Comparison of ENCODE assay signal across 10 mouse cellular contexts in genomic region chr12:111406622-111407021, GRCm38 (mm10). TPM values are rescaled to one million over a fixed set of nuclear protein-coding genes. Genes with fewer than 3 reads are reported as not detected.
A peak's percentile ranks its signal among the peaks of the same experiment; 100 is the strongest.
DNase-seq lines count a peak whose midpoint lies in the region; ATAC-seq and TF ChIP-seq lines count a peak whose summit lies in the region.
"Had no signal": no experiment of that assay in that cellular context is flagged by ENCODE, and none has a peak within 500 bp of the region (broad histone marks: within the 10 kb centered on the region; RNA-seq: fewer than 3 reads in every experiment).

TSS of gene Lbhd2 (plus strand) at chr12:111406809.

- TF ChIP-seq CTCF in olfactory bulb, adult 2 months (IDR thresholded peaks at IDR 0.05; ENCODE audit: insufficient read depth, low read depth, low read length) = no peak

- H3K4me2 ChIP-seq in intestine, embryonic 16.5 days (ENCODE audit: low read depth, low read length) = peak within 1 kb of the TSS; percentile 36

- no peak for ATAC-seq in megakaryocyte, adult 5-6 weeks (ENCODE audit: poor library complexity, severe bottlenecking)
- 0 out of 2 replicates have a peak, but pooled peaks have one; percentile 40 for ATAC-seq in intestine, embryonic 16.5 days

- no peaks in the 10 kb centered on the region for H3K9me3 ChIP-seq in megakaryocyte, embryonic 14.5 days
- H3K9me3 ChIP-seq in intestine, embryonic 16.5 days (ENCODE audit: control insufficient read depth, low read length) = no peaks in the 10 kb centered on the region

- TF ChIP-seq POLR2A in olfactory bulb, adult 2 months (IDR thresholded peaks at IDR 0.05; ENCODE audit: insufficient read depth, low read depth, low read length) = no peak

- H3K9ac ChIP-seq in intestine, embryonic 16.5 days (ENCODE audit: low read depth, low read length) = 0 out of 2 replicates have a peak within 1 kb of the TSS, but pooled peaks have one; percentile 44

- peak in 1 of 2 experiments; percentile 47 for DNase-seq in frontal cortex, adult 2 months (ENCODE audit: extremely low spot score in 1 of 2, low spot score in 1 of 2)
- DNase-seq in frontal cortex, postnatal 10 days (ENCODE audit: low spot score in 2 of 2) = no peak
- no peak for DNase-seq in layer of hippocampus, adult 9-10 months (ENCODE audit: low spot score)
- no peak for DNase-seq in embryo, embryonic 10.5 days (ENCODE audit: low spot score)
- DNase-seq: lung, postnatal 14 days had no signal

- under 1% methylated on average over 23 of the region's 24 CpGs for WGBS in intestine, embryonic 16.5 days
- WGBS in olfactory bulb, adult 2 months = 5% methylated on average over 24 of the region's 24 CpGs

- peaks cover 43% of the 10 kb centered on the region for H3K4me1 ChIP-seq in megakaryocyte, embryonic 14.5 days
- peaks cover 9% of the 10 kb centered on the region; the same call in 1 of the 2 replicates for H3K4me1 ChIP-seq in intestine, embryonic 16.5 days (ENCODE audit: control insufficient read depth, insufficient read depth, low read length)
- H3K4me1 ChIP-seq in olfactory bulb, adult 2 months (ENCODE audit: control insufficient read depth, insufficient read depth, low read length) = peaks cover 32% of the 10 kb centered on the region

- no peak within 1 kb of the TSS for H3K27ac ChIP-seq in intestine, embryonic 16.5 days (ENCODE audit: low read length)
- no peak within 1 kb of the TSS for H3K27ac ChIP-seq in olfactory bulb, adult 2 months (ENCODE audit: insufficient read depth, low read depth, low read length)

- H3K27me3 ChIP-seq in megakaryocyte, embryonic 14.5 days (replicated peaks) = peaks cover 85% of the 10 kb centered on the region
- peaks cover 26% of the 10 kb centered on the region for H3K27me3 ChIP-seq in intestine, embryonic 16.5 days (replicated peaks; ENCODE audit: control insufficient read depth, insufficient read depth, low read length)

- H3K4me3 ChIP-seq in megakaryocyte, embryonic 14.5 days (replicated peaks) = peak within 1 kb of the TSS; percentile 46
- H3K4me3 ChIP-seq in intestine, embryonic 16.5 days (ENCODE audit: low read length) = peak within 1 kb of the TSS; percentile 23
- H3K4me3 ChIP-seq in olfactory bulb, adult 2 months (ENCODE audit: insufficient read depth, low read depth, low read length) = peak within 1 kb of the TSS; percentile 7; the same call in 1 of the 2 replicates

- no peaks in the 10 kb centered on the region for H3K36me3 ChIP-seq in megakaryocyte, embryonic 14.5 days (replicated peaks; ENCODE audit: low read length)
- H3K36me3 ChIP-seq in intestine, embryonic 16.5 days (ENCODE audit: control insufficient read depth, insufficient read depth, low read length) = no peaks in the 10 kb centered on the region

RNA-seq across cellular contexts. Expression of gene Lbhd2, which starts in this region (rescaled TPM):
- 23.2 and 24.5 TPM in 2 replicates for polyA plus RNA-seq in frontal cortex, adult 2 months (2012; rRNA removed)
- polyA plus RNA-seq in megakaryocyte, embryonic 14.5 days (2012; ENCODE audit: insufficient read depth, low replicate concordance) = not detected in 2 replicates
- not detected in 2 replicates for total RNA-seq in megakaryocyte, adult 5-6 weeks (2015)
- not detected in 2 replicates for total RNA-seq in megakaryocyte, adult 5-6 weeks (2017)
- polyA plus RNA-seq in intestine, embryonic 16.5 days (2015; fragmentation: Nextera tagmentation; extraction: Ambion mirVana) = 1.2 TPM in 2 replicates
- not detected in 2 replicates for polyA plus RNA-seq in olfactory bulb, adult 2 months (2012; ENCODE audit: insufficient read depth, insufficient read length, low replicate concordance, missing spikeins)
- polyA plus RNA-seq: small intestine, adult 2 months had no signal

Comparison
In these comparisons a context has a peak if more than half of its experiments do, and no peak if none do; other contexts are left out.
1. RNA of gene Lbhd2 (polyA plus RNA-seq): 23.2 to 24.5 TPM in frontal cortex, adult 2 months; 1.2 TPM in intestine, embryonic 16.5 days, not detected in megakaryocyte, embryonic 14.5 days and not detected in olfactory bulb, adult 2 months; every median in the first group is over 10 times any median in the second.
2. Peak in every context shown above with its lines, with median percentiles within 50 percentile points of each other: H3K4me3 ChIP-seq.